Mouse (Mus musculus) hindbrain, embryonic 15.5 days (tissue): ENCODE measurements around the gene Kifc5b. TPM values are rescaled to one million over a fixed set of nuclear protein-coding genes. Genes with fewer than 3 reads are reported as not detected.

Source experiments
- ATAC-seq: fragments of 200-750 bp; cut with Nextera tagmentation; 2 replicates; pipeline ENCODE4 v1.8.0; 2017; ENCODE audit warnings: low read depth, moderate number of reproducible peaks, moderate TSS enrichment; ENCODE audit not compliant: low FRiP score
- H3K27ac ChIP-seq: fragments of 300-500 bp; sonication (generic); replicated peaks from 2 replicates; pipeline ENCODE4 v1.5.1; 2015; ENCODE audit warnings: mild to moderate bottlenecking, inconsistent platforms
- H3K27me3 ChIP-seq: fragments of 300-500 bp; sonication (generic); 2 replicates; pipeline ENCODE4 v1.6.1; 2015; ENCODE audit warnings: control low read depth, inconsistent platforms
- H3K36me3 ChIP-seq: fragments of 300-500 bp; sonication (generic); 2 replicates; pipeline ENCODE4 v1.6.1; 2015; ENCODE audit warnings: control low read depth, inconsistent platforms
- H3K4me1 ChIP-seq: fragments of 300-500 bp; sonication (generic); replicated peaks from 2 replicates; pipeline ENCODE4 v1.6.1; 2015; ENCODE audit warnings: control low read depth, inconsistent platforms
- H3K4me2 ChIP-seq: fragments of 300-500 bp; sonication (generic); 2 replicates; pipeline ENCODE4 v1.6.1; 2015; ENCODE audit warnings: moderate library complexity, mild to moderate bottlenecking, inconsistent platforms
- H3K4me3 ChIP-seq: fragments of 300-500 bp; sonication (generic); 2 replicates; pipeline ENCODE4 v1.5.1; 2015; ENCODE audit warnings: mild to moderate bottlenecking, inconsistent platforms
- H3K9ac ChIP-seq: fragments of 300-500 bp; sonication (generic); 2 replicates; pipeline ENCODE4 v1.6.1; 2015; ENCODE audit warnings: inconsistent platforms
- H3K9me3 ChIP-seq: fragments of 300-500 bp; sonication (generic); 2 replicates; pipeline ENCODE4 v1.6.1; 2016; ENCODE audit warnings: control low read depth, inconsistent platforms
- WGBS: fragments of 180-500 bp; shearing (Covaris S2); methylation state at CpG from one replicate; pipeline ENCODE4 v1.1.7; 2015; 5-methylcytosine and 5-hydroxymethylcytosine counted together
- polyA plus RNA-seq: library from polyadenylated mRNA; unstranded; fragments of >200 nt; fragmentation: Nextera tagmentation; extraction: Ambion mirVana; gene quantifications from 2 replicates; pipeline ENCODE4 v1.2.1, GENCODE M21; 2015

The Kifc5b gene
- polyA plus RNA-seq, 1 experiment from 2014 or later, result 3.7 TPM

DNA sequence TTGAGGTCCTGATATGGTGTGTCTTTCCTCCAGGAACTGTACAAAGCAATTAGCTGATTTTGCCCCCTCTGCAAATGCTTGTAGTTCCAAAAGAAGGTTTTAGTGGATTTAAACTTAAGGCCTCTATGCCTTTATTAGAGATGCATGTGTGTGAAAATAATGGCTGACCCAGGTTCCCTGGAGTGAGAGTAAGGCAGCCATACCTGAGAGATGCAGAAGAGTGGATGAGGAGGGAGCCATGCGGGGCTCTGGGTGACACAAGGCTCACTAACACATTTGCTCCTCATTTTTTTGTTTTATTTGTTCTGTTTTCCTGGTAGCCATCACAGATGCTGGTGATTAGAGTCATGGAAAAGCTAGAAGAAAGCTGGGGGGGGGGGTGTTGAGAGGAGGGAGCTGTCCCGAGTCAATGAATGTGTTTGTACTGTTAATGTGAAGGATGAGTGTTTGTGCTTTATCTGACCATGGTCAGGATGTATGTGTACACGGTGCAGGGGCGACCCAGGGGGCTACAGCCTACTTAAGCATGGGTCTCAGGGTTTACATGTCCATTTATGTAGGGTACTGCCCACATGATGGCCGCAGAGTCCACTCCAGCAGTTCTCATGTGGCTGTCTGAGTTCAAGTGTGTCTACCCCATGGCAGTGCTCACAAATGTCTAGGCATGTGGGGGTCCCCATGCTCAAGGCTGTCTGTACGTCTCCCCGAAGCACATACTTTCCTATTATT is 33.8 kb downstream of the Kifc5b start:
- H3K4me1 ChIP-seq, result peaks cover 75% of the 10 kb centered on the region
- peak overlapping the region; percentile 44 for H3K9ac ChIP-seq
- H3K27ac ChIP-seq, result peak overlapping the region; percentile 75
- H3K36me3 ChIP-seq, result peaks cover 14% of the 10 kb centered on the region
- H3K4me2 ChIP-seq, result peak overlapping the region; percentile 85
- H3K27me3 ChIP-seq, result no peaks in the 10 kb centered on the region
- H3K4me3 ChIP-seq, result peak overlapping the region; percentile 74
- no peaks in the 10 kb centered on the region for H3K9me3 ChIP-seq
- 29% methylated on average over 7 of the region's 7 CpGs for WGBS
- ATAC-seq, result no peak

DNA sequence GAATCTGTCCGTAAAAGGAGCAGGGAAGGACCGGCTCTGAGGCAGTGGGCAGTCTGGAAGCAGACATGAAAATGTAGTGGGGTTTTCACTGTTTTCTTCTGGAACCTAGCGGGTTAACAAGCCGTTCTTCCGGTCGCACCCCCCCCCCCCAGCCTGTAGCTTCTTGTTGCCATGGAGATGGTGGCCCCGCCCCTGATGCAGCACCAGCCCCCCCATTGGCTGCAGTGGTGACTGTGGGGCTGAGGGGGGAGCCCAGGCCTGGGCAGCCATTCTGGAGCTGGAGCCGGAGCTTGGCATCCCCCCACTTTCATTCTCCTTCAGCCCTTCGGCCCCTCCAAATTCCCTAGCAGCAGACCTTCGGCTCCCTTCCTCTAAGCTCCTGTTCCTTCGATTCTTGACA is 34.5 kb downstream of the Kifc5b start:
- peak; percentile 61 for ATAC-seq
- Histone ChIP-seq H3K27me3 (no peaks in the 10 kb centered on the region), H3K27ac (peak overlapping the region; percentile 75), H3K4me1 (peaks cover 68% of the 10 kb centered on the region), H3K4me3 (peak overlapping the region; percentile 74), H3K9ac (peak overlapping the region; percentile 44), H3K36me3 (peaks cover 19% of the 10 kb centered on the region), H3K9me3 (no peaks in the 10 kb centered on the region), H3K4me2 (peak overlapping the region; percentile 85)
- WGBS, result 1% methylated on average over 10 of the region's 11 CpGs

DNA sequence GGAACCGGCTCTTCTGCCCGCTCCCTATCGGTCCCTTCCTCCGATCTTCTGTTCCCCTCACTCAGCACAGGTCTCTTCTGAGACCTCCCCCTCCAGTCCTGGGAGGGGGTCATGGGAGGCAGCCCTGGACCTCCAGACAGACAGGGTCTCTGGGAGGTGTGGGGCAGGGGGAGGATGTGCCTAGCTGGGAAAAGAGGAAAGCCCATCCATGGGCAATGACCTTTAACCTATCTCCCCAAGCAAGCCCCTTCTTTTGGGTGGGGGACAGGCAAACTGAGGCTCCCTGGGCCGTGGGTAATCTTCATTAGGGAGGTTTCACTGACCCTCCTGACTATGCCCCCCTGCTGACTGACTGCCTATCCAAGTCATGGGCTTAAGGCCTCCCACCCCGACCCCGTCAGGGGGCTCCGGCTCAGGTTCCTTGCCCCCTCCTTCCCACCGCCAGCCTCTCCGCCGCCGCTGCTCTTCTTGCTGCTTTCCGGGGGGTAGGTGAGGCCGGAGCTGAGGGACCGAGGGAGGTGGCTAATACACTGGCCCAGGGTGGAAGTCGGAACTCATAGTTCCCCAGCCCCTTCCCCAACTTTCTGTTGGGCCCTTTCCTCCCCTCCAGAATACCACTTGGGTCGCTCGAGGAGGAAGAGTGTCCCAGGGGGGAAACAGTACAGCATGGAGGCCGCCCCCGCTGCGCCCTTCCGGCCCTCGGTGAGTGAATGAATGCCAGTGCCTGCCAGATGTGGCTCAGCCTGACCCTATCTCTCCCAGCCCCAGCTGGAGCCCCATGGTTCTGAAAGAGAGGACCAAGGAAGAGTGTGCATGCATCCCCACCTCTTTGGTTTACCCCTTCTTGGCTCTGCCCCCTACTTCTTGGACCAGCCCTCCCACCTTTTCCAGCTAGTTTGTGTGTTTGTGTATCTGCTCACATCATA is 35.3 kb downstream of the Kifc5b start:
- Histone ChIP-seq H3K4me2 (peak overlapping the region; percentile 85), H3K9me3 (no peaks in the 10 kb centered on the region), H3K36me3 (peaks cover 27% of the 10 kb centered on the region), H3K27ac (peak overlapping the region; percentile 75), H3K27me3 (no peaks in the 10 kb centered on the region), H3K4me1 (peaks cover 60% of the 10 kb centered on the region), H3K9ac (peak overlapping the region; percentile 44), H3K4me3 (peak overlapping the region; percentile 74)
- peak; percentile 21; the same call in 1 of the 2 replicates for ATAC-seq
- whole genome bisulfite sequencing, result 5% methylated on average over 23 of the region's 23 CpGs

DNA sequence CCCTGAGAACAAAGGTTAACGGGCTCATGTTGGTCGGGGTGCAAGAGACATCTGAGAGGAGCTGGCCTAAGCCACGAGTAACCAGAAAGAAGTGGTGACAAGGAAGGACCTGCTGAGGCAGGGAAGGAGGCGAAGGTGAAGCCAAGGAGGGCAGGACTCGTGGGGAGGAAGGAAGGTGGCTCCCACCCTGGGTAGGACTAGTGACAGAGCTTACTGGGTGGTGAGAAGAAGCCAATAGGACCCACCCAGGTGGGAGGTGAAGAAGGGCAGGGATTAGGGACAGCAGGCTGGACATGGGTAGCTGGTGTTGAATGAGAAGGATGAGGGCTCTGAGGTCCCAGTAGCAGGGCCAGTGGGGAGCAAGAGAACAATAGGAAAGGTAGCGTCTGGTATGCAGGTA is 36.3 kb downstream of the Kifc5b start:
- WGBS, result 29% methylated on average over 6 of the region's 6 CpGs
- H3K9me3 ChIP-seq, result no peaks in the 10 kb centered on the region
- H3K27ac ChIP-seq, result no peak overlapping the region
- H3K4me3 ChIP-seq, result peak overlapping the region; percentile 74
- no peaks in the 10 kb centered on the region for H3K27me3 ChIP-seq
- no peak for ATAC-seq
- peak overlapping the region; percentile 85 for H3K4me2 ChIP-seq
- peaks cover 35% of the 10 kb centered on the region for H3K36me3 ChIP-seq
- peak overlapping the region; percentile 32 for H3K9ac ChIP-seq
- H3K4me1 ChIP-seq, result peaks cover 53% of the 10 kb centered on the region

DNA sequence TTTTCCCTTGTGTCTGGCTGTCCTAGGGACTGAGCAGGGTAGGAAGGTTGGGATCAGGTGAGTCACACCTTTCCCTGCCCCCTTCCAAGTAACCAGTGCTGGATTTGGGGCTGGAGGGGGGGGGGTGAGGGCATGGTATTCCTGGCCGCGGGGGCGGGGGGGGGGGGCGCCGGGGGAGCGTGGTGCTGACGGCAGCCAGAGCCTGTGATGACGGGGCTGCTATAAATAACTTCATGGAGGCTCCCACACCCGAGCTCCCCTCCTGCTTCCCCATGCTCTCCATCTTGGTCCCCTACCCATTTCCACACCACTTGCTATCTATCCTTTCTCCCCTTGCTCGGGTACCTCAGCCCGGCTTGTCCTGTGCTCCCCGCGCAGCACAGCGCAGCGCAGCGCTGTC is 36.8 kb downstream of the Kifc5b start:
- H3K4me1 ChIP-seq, result peaks cover 53% of the 10 kb centered on the region
- 12% methylated on average over 15 of the region's 16 CpGs for WGBS
- H3K9ac ChIP-seq, result peak overlapping the region; percentile 32; the same call in 1 of the 2 replicates
- peak overlapping the region; percentile 74 for H3K4me3 ChIP-seq
- H3K27me3 ChIP-seq, result no peaks in the 10 kb centered on the region
- H3K36me3 ChIP-seq, result peaks cover 40% of the 10 kb centered on the region
- ATAC-seq, result no peak
- H3K9me3 ChIP-seq, result no peaks in the 10 kb centered on the region
- no peak overlapping the region for H3K27ac ChIP-seq
- H3K4me2 ChIP-seq, result peak overlapping the region; percentile 85

DNA sequence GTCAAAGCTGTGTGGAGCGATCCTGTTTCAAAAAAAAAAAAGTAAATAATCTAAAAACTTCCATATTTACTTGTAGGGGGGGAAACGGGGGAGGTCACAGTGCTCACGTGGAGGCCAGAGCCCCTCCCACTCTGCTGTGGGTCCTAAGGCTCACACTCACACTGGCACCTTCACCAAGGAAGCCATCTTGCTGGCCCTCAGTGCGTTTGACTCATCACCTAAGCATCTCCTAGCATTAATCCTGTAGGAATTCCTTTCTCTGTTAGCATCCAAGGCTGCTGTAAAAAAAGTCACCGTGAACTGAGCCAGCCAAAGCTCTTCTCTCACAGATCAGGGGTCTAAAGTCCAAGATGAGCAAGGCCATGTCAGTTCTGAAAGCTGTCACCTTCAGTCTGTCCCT is 39.4 kb downstream of the Kifc5b start:
- peaks cover 65% of the 10 kb centered on the region for H3K36me3 ChIP-seq
- no peak overlapping the region for H3K4me3 ChIP-seq
- H3K27ac ChIP-seq, result no peak overlapping the region

DNA sequence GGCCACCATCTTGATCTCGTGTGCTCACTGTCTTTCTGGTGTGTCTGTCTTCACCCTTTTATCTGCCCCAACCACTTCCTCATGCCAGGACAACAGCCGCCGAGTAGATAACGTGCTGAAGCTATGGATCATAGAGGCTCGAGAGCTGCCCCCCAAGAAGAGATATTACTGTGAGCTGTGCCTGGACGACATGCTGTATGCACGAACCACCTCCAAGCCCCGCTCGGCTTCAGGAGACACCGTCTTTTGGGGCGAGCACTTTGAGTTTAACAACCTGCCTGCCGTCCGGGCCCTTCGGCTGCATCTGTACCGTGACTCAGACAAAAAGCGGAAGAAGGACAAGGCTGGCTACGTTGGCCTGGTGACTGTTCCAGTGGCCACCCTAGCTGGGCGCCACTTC is 40.0 kb downstream of the Kifc5b start:
- Histone ChIP-seq H3K4me1 (peaks cover 23% of the 10 kb centered on the region), H3K4me3 (no peak overlapping the region), H3K9me3 (no peaks in the 10 kb centered on the region), H3K27ac (no peak overlapping the region), H3K4me2 (no peak overlapping the region), H3K36me3 (peaks cover 71% of the 10 kb centered on the region), H3K9ac (no peak overlapping the region), H3K27me3 (no peaks in the 10 kb centered on the region)
- no peak for ATAC-seq
- 94% methylated on average over 18 of the region's 18 CpGs for WGBS

More for the DNA sequence above, 39.4 kb downstream of the Kifc5b start:
- Histone ChIP-seq H3K4me1 (peaks cover 29% of the 10 kb centered on the region), H3K27me3 (no peaks in the 10 kb centered on the region), H3K9me3 (no peaks in the 10 kb centered on the region), H3K4me2 (no peak overlapping the region), H3K9ac (no peak overlapping the region)
- no peak for ATAC-seq
- 89% methylated on average over 5 of the region's 5 CpGs for WGBS

DNA sequence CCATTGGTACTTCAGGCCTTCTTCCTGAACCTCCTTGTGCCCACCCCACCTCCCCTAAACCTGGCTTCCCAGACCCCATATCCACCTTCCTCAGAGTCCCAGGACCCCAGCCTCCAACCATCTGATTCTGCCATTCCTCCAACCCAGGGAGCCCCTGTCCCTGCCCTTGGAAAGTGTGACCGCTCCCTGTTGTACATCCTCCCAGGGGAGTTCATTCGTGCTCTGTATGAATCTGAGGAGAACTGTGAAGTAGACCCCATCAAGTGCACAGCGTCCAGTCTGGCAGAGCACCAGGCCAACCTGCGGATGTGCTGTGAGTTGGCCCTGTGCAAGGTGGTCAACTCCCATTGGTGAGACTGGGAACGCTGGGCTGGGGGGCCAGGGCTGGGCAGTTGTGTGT is 41.0 kb downstream of the Kifc5b start:
- 97% methylated on average over 5 of the region's 5 CpGs for WGBS
- Histone ChIP-seq H3K4me3 (no peak overlapping the region), H3K9me3 (no peaks in the 10 kb centered on the region), H3K4me2 (no peak overlapping the region), H3K27ac (no peak overlapping the region), H3K9ac (no peak overlapping the region), H3K4me1 (peaks cover 13% of the 10 kb centered on the region), H3K27me3 (no peaks in the 10 kb centered on the region), H3K36me3 (peaks cover 80% of the 10 kb centered on the region)
- no peak for ATAC-seq

DNA sequence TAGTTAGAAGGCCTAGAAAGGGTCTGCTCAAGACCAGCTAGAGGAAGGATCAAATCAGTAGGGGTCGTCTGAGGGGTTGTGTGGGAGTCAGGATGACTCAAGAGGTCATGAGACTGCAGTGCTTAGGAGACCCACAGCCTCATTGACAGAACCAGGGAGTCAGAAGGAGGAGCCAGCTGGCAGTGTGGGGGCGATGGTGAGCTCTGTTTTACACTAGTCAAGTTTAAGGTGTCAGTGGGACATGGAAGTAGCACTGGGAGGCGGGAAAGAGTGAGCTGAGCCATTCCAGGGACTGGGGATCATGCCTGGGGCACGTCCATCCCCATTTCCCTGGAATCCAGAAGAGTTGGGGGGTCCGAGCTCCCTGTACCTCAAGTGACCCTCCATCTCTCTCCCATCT is 42.0 kb downstream of the Kifc5b start:
- Histone ChIP-seq H3K4me1 (peaks cover 3% of the 10 kb centered on the region), H3K9ac (no peak overlapping the region), H3K27ac (no peak overlapping the region), H3K4me3 (no peak overlapping the region), H3K27me3 (no peaks in the 10 kb centered on the region), H3K9me3 (no peaks in the 10 kb centered on the region), H3K4me2 (no peak overlapping the region), H3K36me3 (peaks cover 88% of the 10 kb centered on the region)
- ATAC-seq, result no peak
- 63% methylated on average over 5 of the region's 5 CpGs for WGBS

DNA sequence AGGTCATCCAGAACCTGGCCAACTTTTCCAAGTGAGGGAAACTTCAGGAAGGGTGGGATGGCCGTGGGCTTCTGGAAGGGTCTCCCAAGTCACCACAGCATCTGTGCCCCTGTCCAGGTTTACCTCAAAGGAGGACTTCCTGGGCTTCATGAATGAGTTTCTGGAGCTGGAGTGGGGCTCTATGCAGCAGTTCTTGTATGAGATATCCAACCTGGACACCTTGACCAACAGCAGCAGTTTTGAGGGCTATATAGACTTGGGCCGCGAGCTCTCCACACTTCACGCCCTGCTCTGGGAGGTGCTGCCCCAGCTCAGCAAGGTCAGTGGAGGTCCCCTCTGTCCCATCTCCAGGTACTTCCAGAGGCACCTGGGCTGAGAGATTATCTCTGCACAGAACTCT is 42.9 kb downstream of the Kifc5b start:
- no peak for ATAC-seq
- no peaks in the 10 kb centered on the region for H3K27me3 ChIP-seq
- no peaks in the 10 kb centered on the region for H3K4me1 ChIP-seq
- peaks cover 93% of the 10 kb centered on the region for H3K36me3 ChIP-seq
- no peak overlapping the region for H3K9ac ChIP-seq
- no peak overlapping the region for H3K4me3 ChIP-seq
- H3K9me3 ChIP-seq, result no peaks in the 10 kb centered on the region
- 94% methylated on average over 4 of the region's 4 CpGs for WGBS
- H3K27ac ChIP-seq, result no peak overlapping the region
- no peak overlapping the region for H3K4me2 ChIP-seq

DNA sequence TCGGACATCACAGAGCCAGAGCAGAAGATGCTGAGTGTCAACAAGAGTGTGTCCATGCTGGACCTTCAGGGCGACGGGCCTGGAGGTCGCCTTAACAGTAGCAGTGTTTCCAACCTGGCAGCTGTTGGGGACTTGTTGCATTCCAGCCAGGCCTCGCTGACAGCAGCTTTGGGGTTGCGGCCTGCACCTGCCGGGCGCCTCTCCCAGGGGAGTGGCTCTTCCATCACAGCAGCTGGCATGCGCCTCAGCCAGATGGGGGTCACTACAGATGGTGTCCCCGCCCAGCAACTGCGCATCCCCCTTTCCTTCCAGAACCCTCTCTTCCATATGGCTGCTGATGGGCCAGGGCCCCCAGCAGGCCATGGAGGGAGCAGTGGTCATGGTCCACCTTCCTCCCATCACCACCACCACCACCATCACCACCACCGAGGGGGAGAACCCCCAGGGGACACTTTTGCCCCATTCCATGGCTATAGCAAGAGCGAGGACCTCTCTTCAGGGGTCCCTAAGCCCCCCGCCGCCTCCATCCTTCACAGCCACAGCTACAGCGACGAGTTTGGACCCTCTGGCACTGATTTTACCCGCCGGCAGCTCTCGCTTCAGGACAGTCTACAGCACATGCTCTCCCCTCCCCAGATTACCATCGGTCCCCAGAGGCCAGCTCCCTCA is 44.8 kb downstream of the Kifc5b start:
- 89% methylated on average over 21 of the region's 21 CpGs for WGBS
- Histone ChIP-seq H3K4me1 (no peaks in the 10 kb centered on the region), H3K27me3 (no peaks in the 10 kb centered on the region), H3K4me2 (no peak overlapping the region), H3K27ac (no peak overlapping the region), H3K4me3 (no peak overlapping the region), H3K9me3 (no peaks in the 10 kb centered on the region), H3K9ac (no peak overlapping the region), H3K36me3 (peaks cover 91% of the 10 kb centered on the region)
- ATAC-seq, result no peak

DNA sequence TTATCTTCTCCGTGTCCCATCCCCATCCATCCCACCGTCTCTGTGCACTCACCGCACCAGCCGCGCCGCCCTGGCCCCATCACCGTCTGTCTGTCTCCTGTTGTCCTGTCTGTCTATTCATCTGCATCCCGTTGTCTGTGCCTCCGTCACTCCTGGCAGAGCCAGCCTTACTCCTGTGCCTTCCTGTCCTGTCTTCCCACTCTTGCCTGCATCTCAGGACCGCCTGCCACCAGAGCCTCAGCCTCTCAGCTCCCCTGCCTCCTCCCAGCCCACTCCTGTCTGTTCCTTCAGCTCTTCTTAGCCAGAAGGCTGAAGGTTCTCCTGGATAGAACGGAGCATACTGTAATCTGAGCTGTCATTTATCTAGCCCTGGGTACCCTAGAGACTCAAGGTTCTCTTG is 50.1 kb downstream of the Kifc5b start:
- H3K27ac ChIP-seq, result no peak overlapping the region
- ATAC-seq, result no peak
- WGBS, result 93% methylated on average over 11 of the region's 11 CpGs

More for the DNA sequence above, 50.1 kb downstream of the Kifc5b start:
- Histone ChIP-seq H3K36me3 (peaks cover 69% of the 10 kb centered on the region), H3K4me2 (no peak overlapping the region), H3K9me3 (no peaks in the 10 kb centered on the region), H3K9ac (no peak overlapping the region), H3K27me3 (no peaks in the 10 kb centered on the region), H3K4me3 (no peak overlapping the region), H3K4me1 (peaks cover 11% of the 10 kb centered on the region)
